Mouse (Mus musculus): ENCODE results near the gene Sh3bgrl2.

DNA sequence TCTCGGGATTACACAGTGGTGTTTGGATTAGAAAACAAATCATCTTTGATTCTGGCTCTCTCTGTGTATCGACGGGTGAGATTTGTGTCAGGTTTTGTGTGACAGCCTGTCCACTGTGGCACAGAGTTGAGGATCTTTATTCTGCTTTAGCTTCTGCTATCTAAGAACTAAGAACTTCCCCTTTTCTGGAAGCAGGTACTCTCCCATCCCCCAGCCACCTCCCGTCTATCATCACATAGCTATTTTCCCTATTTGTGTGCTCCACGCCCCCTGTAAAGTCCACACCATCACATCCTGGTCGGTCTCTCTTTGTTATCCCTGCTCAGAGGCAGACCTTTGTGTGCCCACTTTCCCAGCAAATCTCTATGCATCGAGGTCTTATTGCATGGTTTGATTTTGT, 21.8 kb downstream of the Sh3bgrl2 start:
- no peak for TF ChIP-seq GATA1 (IDR thresholded peaks at IDR 0.05; ENCODE audit: low read length)
- no peak for TF ChIP-seq TAL1 (IDR thresholded peaks at IDR 0.05; ENCODE audit: low read length)
